Comparison of ENCODE assay signal across 8 mouse cellular contexts in the genomic region with DNA sequence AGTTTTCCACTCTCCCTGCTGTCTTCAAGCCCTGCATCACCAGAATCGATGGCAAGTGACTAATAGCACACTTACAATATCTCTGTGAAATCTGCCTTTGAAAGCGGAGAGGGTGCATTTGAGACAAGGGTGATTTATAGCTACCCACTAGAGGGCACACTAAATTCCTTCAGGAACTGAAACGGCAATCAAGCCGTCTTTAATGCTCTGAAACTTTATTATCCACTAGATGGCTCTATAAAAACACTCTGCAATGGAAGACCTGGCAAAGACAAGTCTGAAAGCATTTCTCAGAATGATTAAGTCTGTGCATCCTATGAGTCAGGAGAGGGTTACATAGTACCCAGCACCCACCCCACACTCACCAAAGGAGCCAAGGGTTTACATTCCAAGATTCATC. TPM values are rescaled to one million over a fixed set of nuclear protein-coding genes. Genes with fewer than 3 reads are reported as not detected.
DNase-seq lines count a peak whose midpoint lies in the region; ATAC-seq lines count a peak whose summit lies in the region.

No protein-coding gene starts in this region.

- no peaks in the 10 kb centered on the region; the same call in 1 of the 2 replicates for H3K36me3 ChIP-seq in forebrain, embryonic 11.5 days (ENCODE audit: control insufficient read depth, insufficient read depth, low read length)
- peaks cover 10% of the 10 kb centered on the region for H3K36me3 ChIP-seq in forebrain, embryonic 10.5 days (replicated peaks)
- 0 out of 2 replicates have a peak, but pooled peaks cover 9% of the 10 kb centered on the region for H3K36me3 ChIP-seq in midbrain, embryonic 14.5 days (ENCODE audit: control insufficient read depth, insufficient read depth, low read length)

- no peak overlapping the region for H3K9ac ChIP-seq in forebrain, embryonic 11.5 days (ENCODE audit: low read length)
- H3K9ac ChIP-seq in midbrain, embryonic 14.5 days (replicated peaks; ENCODE audit: low read length) = no peak overlapping the region

- WGBS in forebrain, embryonic 11.5 days = 42% methylated on average over 4 of the region's 4 CpGs
- 43% methylated on average over 4 of the region's 4 CpGs for WGBS in forebrain, embryonic 10.5 days
- 25% methylated on average over 4 of the region's 4 CpGs for WGBS in midbrain, embryonic 14.5 days

- H3K4me3 ChIP-seq in forebrain, embryonic 11.5 days (ENCODE audit: low read depth, low read length) = no peak overlapping the region
- H3K4me3 ChIP-seq in forebrain, embryonic 10.5 days = no peak overlapping the region
- H3K4me3 ChIP-seq in midbrain, embryonic 14.5 days (replicated peaks; ENCODE audit: low read depth, low read length) = no peak overlapping the region

- H3K27me3 ChIP-seq in forebrain, embryonic 11.5 days (ENCODE audit: control insufficient read depth, insufficient read depth, low read length) = no peaks in the 10 kb centered on the region
- H3K27me3 ChIP-seq in forebrain, embryonic 10.5 days (ENCODE audit: poor library complexity, severe bottlenecking) = no peaks in the 10 kb centered on the region
- H3K27me3 ChIP-seq in midbrain, embryonic 14.5 days (ENCODE audit: control insufficient read depth, insufficient read depth, low read length) = no peaks in the 10 kb centered on the region

- H3K27ac ChIP-seq in forebrain, embryonic 11.5 days (ENCODE audit: low read depth, low read length) = no peak overlapping the region
- H3K27ac ChIP-seq in forebrain, embryonic 10.5 days = no peak overlapping the region
- no peak overlapping the region for H3K27ac ChIP-seq in midbrain, embryonic 14.5 days (replicated peaks; ENCODE audit: low read depth, low read length)

- H3K4me2 ChIP-seq in forebrain, embryonic 11.5 days (ENCODE audit: low read depth, low read length, severe bottlenecking) = no peak overlapping the region
- no peak overlapping the region for H3K4me2 ChIP-seq in midbrain, embryonic 14.5 days (ENCODE audit: low read length)

- peak; percentile 68 for ATAC-seq in forebrain, embryonic 11.5 days (replicated peaks; ENCODE audit: low FRiP score)
- peak; percentile 51; the same call in 1 of the 2 replicates for ATAC-seq in midbrain, embryonic 14.5 days (ENCODE audit: low FRiP score, low TSS enrichment)

- DNase-seq in forebrain, embryonic 11.5 days (ENCODE audit: low spot score) = no peak
- no peak for DNase-seq in forebrain, embryonic 10.5 days (ENCODE audit: extremely low spot score, low spot score)
- DNase-seq in A20 (ENCODE audit: low read depth, low spot score) = peak; percentile 61
- DNase-seq in brain, embryonic 18.5 days (ENCODE audit: low read depth, low spot score) = peak; percentile 47
- DNase-seq in forelimb bud, embryonic 11.5 days (ENCODE audit: low read depth, low spot score) = peak; percentile 44
- peak; percentile 63 for DNase-seq in layer of hippocampus, adult 9-10 months (ENCODE audit: low spot score)
- DNase-seq in midbrain, embryonic 14.5 days = peak; percentile 85
- no peak for DNase-seq in ovary, postnatal 36 days (ENCODE audit: low spot score)

- H3K9me3 ChIP-seq in forebrain, embryonic 11.5 days (ENCODE audit: control insufficient read depth, low read length) = no peaks in the 10 kb centered on the region
- no peaks in the 10 kb centered on the region for H3K9me3 ChIP-seq in forebrain, embryonic 10.5 days
- H3K9me3 ChIP-seq in midbrain, embryonic 14.5 days (ENCODE audit: control insufficient read depth, low read length) = no peaks in the 10 kb centered on the region

- no peaks in the 10 kb centered on the region for H3K4me1 ChIP-seq in forebrain, embryonic 11.5 days (replicated peaks; ENCODE audit: control insufficient read depth, insufficient read depth, low read length)
- peaks cover 14% of the 10 kb centered on the region for H3K4me1 ChIP-seq in forebrain, embryonic 10.5 days
- peaks cover 4% of the 10 kb centered on the region; the same call in 1 of the 2 replicates for H3K4me1 ChIP-seq in midbrain, embryonic 14.5 days (ENCODE audit: control insufficient read depth, insufficient read depth, low read length)

RNA-seq across cellular contexts. Expression of a gene that starts 46.5 kb away (rescaled TPM):
- polyA plus RNA-seq in forebrain, embryonic 11.5 days (2014; fragmentation: Nextera tagmentation; extraction: Ambion mirVana) = 46.9 and 47.6 TPM in 2 replicates
- polyA plus RNA-seq in forebrain, embryonic 10.5 days (2016; fragmentation: Nextera tagmentation; extraction: Ambion mirVana) = 50.1 and 57.1 TPM in 2 replicates
- 15.2 and 20.6 TPM in 2 replicates for polyA plus RNA-seq in midbrain, embryonic 14.5 days (2014; fragmentation: Nextera tagmentation; extraction: Ambion mirVana)

Comparison
In these comparisons a context has a peak if more than half of its experiments do, and no peak if none do; other contexts are left out.
1. DNase-seq: peak in A20 (single experiment), brain, embryonic 18.5 days (single experiment), forelimb bud, embryonic 11.5 days (single experiment), layer of hippocampus, adult 9-10 months (single experiment) and midbrain, embryonic 14.5 days (single experiment); none in forebrain, embryonic 11.5 days (single experiment), forebrain, embryonic 10.5 days (single experiment) and ovary, postnatal 36 days (single experiment).